Mouse (Mus musculus): ENCODE data around the gene Nus1.

GRCm38 (mm10) chr10:52388922-52389430 lies 28.4 kb upstream of the Nus1 start, which contains the start of gene Nepn:
- TF ChIP-seq GABPA (IDR thresholded peaks at IDR 0.05; ENCODE audit: insufficient replicate concordance, low read depth, low read length) = no peak
- no peak for TF ChIP-seq CTCF (conservative IDR thresholded peaks at IDR 0.05 in 1 of 2, IDR thresholded peaks at IDR 0.05 in 1 of 2; ENCODE audit: low read depth in 2 of 2, low read length in 2 of 2)
- no peak for TF ChIP-seq SMC3 (IDR thresholded peaks at IDR 0.05; ENCODE audit: low read depth, low read length)
